Mouse (Mus musculus): ENCODE data around the gene Pla2g15. TPM values are rescaled to one million over a fixed set of nuclear protein-coding genes. Genes with fewer than 3 reads are reported as not detected.

Pla2g15 gene
- polyA plus RNA-seq, 1 experiment from 2014 or later: 6.5 TPM

GRCm38 (mm10) chr8:106123443-106123842 lies 26.8 kb upstream of the Pla2g15 start:
- Histone ChIP-seq H3K27me3 (ENCODE audit: control insufficient read depth, insufficient read depth, low read length) (no peaks in the 10 kb centered on the region), H3K27ac (replicated peaks; ENCODE audit: low read depth, low read length) (no peak overlapping the region), H3K4me2 (ENCODE audit: low read length) (no peak overlapping the region), H3K4me1 (ENCODE audit: control insufficient read depth, insufficient read depth, low read length) (no peaks in the 10 kb centered on the region), H3K4me3 (replicated peaks; ENCODE audit: low read depth, low read length) (no peak overlapping the region), H3K9me3 (ENCODE audit: control insufficient read depth, low read length) (no peaks in the 10 kb centered on the region), H3K36me3 (ENCODE audit: control insufficient read depth, insufficient read depth, low read length) (peaks cover 29% of the 10 kb centered on the region), H3K9ac (replicated peaks; ENCODE audit: low read length) (no peak overlapping the region)
- ATAC-seq (ENCODE audit: low FRiP score, low TSS enrichment) (no peak), DNase-seq (no peak)
- 80% methylated on average over 3 of the region's 3 CpGs for WGBS

- 100% methylated on average over 1 of the region's 1 CpGs for WGBS
- ATAC-seq (ENCODE audit: low FRiP score, low TSS enrichment): no peak
- no peaks in the 10 kb centered on the region for H3K27me3 ChIP-seq (ENCODE audit: control insufficient read depth, insufficient read depth, low read length)
Observed at GRCm38 (mm10) chr8:106126055-106126454, 24.1 kb upstream of the Pla2g15 start.

GRCm38 (mm10) chr8:106127054-106127453 lies 23.1 kb upstream of the Pla2g15 start:
- peaks cover 28% of the 10 kb centered on the region for H3K36me3 ChIP-seq (ENCODE audit: control insufficient read depth, insufficient read depth, low read length)
- DNase-seq (no peak), ATAC-seq (ENCODE audit: low FRiP score, low TSS enrichment) (no peak)
- no peak overlapping the region for H3K9ac ChIP-seq (replicated peaks; ENCODE audit: low read length)
- no peak overlapping the region for H3K4me2 ChIP-seq (ENCODE audit: low read length)
- H3K27me3 ChIP-seq (ENCODE audit: control insufficient read depth, insufficient read depth, low read length): no peaks in the 10 kb centered on the region
- H3K4me1 ChIP-seq (ENCODE audit: control insufficient read depth, insufficient read depth, low read length): no peaks in the 10 kb centered on the region
- no peaks in the 10 kb centered on the region for H3K9me3 ChIP-seq (ENCODE audit: control insufficient read depth, low read length)
- no peak overlapping the region for H3K27ac ChIP-seq (replicated peaks; ENCODE audit: low read depth, low read length)
- no peak overlapping the region for H3K4me3 ChIP-seq (replicated peaks; ENCODE audit: low read depth, low read length)
- WGBS: 81% methylated on average over 3 of the region's 3 CpGs

More at GRCm38 (mm10) chr8:106126055-106126454, 24.1 kb upstream of the Pla2g15 start:
- no peak overlapping the region for H3K27ac ChIP-seq (replicated peaks; ENCODE audit: low read depth, low read length)
- no peak overlapping the region for H3K4me2 ChIP-seq (ENCODE audit: low read length)
- peaks cover 30% of the 10 kb centered on the region for H3K36me3 ChIP-seq (ENCODE audit: control insufficient read depth, insufficient read depth, low read length)
- no peak overlapping the region for H3K4me3 ChIP-seq (replicated peaks; ENCODE audit: low read depth, low read length)
- no peak overlapping the region for H3K9ac ChIP-seq (replicated peaks; ENCODE audit: low read length)
- DNase-seq: no peak
- no peaks in the 10 kb centered on the region for H3K4me1 ChIP-seq (ENCODE audit: control insufficient read depth, insufficient read depth, low read length)
- H3K9me3 ChIP-seq (ENCODE audit: control insufficient read depth, low read length): no peaks in the 10 kb centered on the region

- no peak overlapping the region for H3K4me2 ChIP-seq (ENCODE audit: low read length)
- no peaks in the 10 kb centered on the region for H3K9me3 ChIP-seq (ENCODE audit: control insufficient read depth, low read length)
- 91% methylated on average over 10 of the region's 10 CpGs for WGBS
- H3K9ac ChIP-seq (replicated peaks; ENCODE audit: low read length): no peak overlapping the region
- H3K27me3 ChIP-seq (ENCODE audit: control insufficient read depth, insufficient read depth, low read length): no peaks in the 10 kb centered on the region
- peaks cover 35% of the 10 kb centered on the region for H3K36me3 ChIP-seq (ENCODE audit: control insufficient read depth, insufficient read depth, low read length)
- no peak for DNase-seq
- H3K27ac ChIP-seq (replicated peaks; ENCODE audit: low read depth, low read length): no peak overlapping the region
- no peak for ATAC-seq (ENCODE audit: low FRiP score, low TSS enrichment)
- no peaks in the 10 kb centered on the region for H3K4me1 ChIP-seq (ENCODE audit: control insufficient read depth, insufficient read depth, low read length)
- no peak overlapping the region for H3K4me3 ChIP-seq (replicated peaks; ENCODE audit: low read depth, low read length)
Observed at GRCm38 (mm10) chr8:106127882-106128410, 22.3 kb upstream of the Pla2g15 start.

- Histone ChIP-seq H3K4me3 (replicated peaks; ENCODE audit: low read depth, low read length) (no peak overlapping the region), H3K4me2 (ENCODE audit: low read length) (no peak overlapping the region), H3K27me3 (ENCODE audit: control insufficient read depth, insufficient read depth, low read length) (peaks cover 8% of the 10 kb centered on the region), H3K36me3 (ENCODE audit: control insufficient read depth, insufficient read depth, low read length) (peaks cover 37% of the 10 kb centered on the region), H3K9ac (replicated peaks; ENCODE audit: low read length) (no peak overlapping the region), H3K4me1 (ENCODE audit: control insufficient read depth, insufficient read depth, low read length) (no peaks in the 10 kb centered on the region), H3K9me3 (ENCODE audit: control insufficient read depth, low read length) (no peaks in the 10 kb centered on the region), H3K27ac (replicated peaks; ENCODE audit: low read depth, low read length) (no peak overlapping the region)
- no peak for DNase-seq
- ATAC-seq (ENCODE audit: low FRiP score, low TSS enrichment): no peak
Observed at GRCm38 (mm10) chr8:106129232-106129930, 20.8 kb upstream of the Pla2g15 start.

- Histone ChIP-seq H3K9ac (replicated peaks; ENCODE audit: low read length) (no peak overlapping the region), H3K4me3 (replicated peaks; ENCODE audit: low read depth, low read length) (no peak overlapping the region), H3K27ac (replicated peaks; ENCODE audit: low read depth, low read length) (no peak overlapping the region), H3K4me1 (ENCODE audit: control insufficient read depth, insufficient read depth, low read length) (no peaks in the 10 kb centered on the region), H3K36me3 (ENCODE audit: control insufficient read depth, insufficient read depth, low read length) (peaks cover 37% of the 10 kb centered on the region), H3K4me2 (ENCODE audit: low read length) (no peak overlapping the region), H3K9me3 (ENCODE audit: control insufficient read depth, low read length) (no peaks in the 10 kb centered on the region), H3K27me3 (ENCODE audit: control insufficient read depth, insufficient read depth, low read length) (peaks cover 15% of the 10 kb centered on the region)
- 91% methylated on average over 2 of the region's 2 CpGs for WGBS
- no peak for DNase-seq
- ATAC-seq (ENCODE audit: low FRiP score, low TSS enrichment): no peak
Observed at GRCm38 (mm10) chr8:106129997-106130396, 20.2 kb upstream of the Pla2g15 start.

GRCm38 (mm10) chr8:106130505-106130904 lies 19.7 kb upstream of the Pla2g15 start:
- Histone ChIP-seq H3K27ac (replicated peaks; ENCODE audit: low read depth, low read length) (no peak overlapping the region), H3K9ac (replicated peaks; ENCODE audit: low read length) (no peak overlapping the region), H3K27me3 (ENCODE audit: control insufficient read depth, insufficient read depth, low read length) (peaks cover 20% of the 10 kb centered on the region), H3K4me2 (ENCODE audit: low read length) (no peak overlapping the region), H3K4me1 (ENCODE audit: control insufficient read depth, insufficient read depth, low read length) (no peaks in the 10 kb centered on the region), H3K36me3 (ENCODE audit: control insufficient read depth, insufficient read depth, low read length) (peaks cover 37% of the 10 kb centered on the region), H3K4me3 (replicated peaks; ENCODE audit: low read depth, low read length) (no peak overlapping the region), H3K9me3 (ENCODE audit: control insufficient read depth, low read length) (no peaks in the 10 kb centered on the region)
- DNase-seq (no peak), ATAC-seq (ENCODE audit: low FRiP score, low TSS enrichment) (no peak)
- WGBS: 89% methylated on average over 2 of the region's 2 CpGs

- Histone ChIP-seq H3K4me2 (ENCODE audit: low read length) (no peak overlapping the region), H3K4me3 (replicated peaks; ENCODE audit: low read depth, low read length) (no peak overlapping the region), H3K27me3 (ENCODE audit: control insufficient read depth, insufficient read depth, low read length) (peaks cover 25% of the 10 kb centered on the region), H3K4me1 (ENCODE audit: control insufficient read depth, insufficient read depth, low read length) (peaks cover 4% of the 10 kb centered on the region), H3K27ac (replicated peaks; ENCODE audit: low read depth, low read length) (no peak overlapping the region), H3K9me3 (ENCODE audit: control insufficient read depth, low read length) (no peaks in the 10 kb centered on the region), H3K36me3 (ENCODE audit: control insufficient read depth, insufficient read depth, low read length) (peaks cover 37% of the 10 kb centered on the region), H3K9ac (replicated peaks; ENCODE audit: low read length) (no peak overlapping the region)
- 91% methylated on average over 4 of the region's 4 CpGs for WGBS
- ATAC-seq (ENCODE audit: low FRiP score, low TSS enrichment) (no peak), DNase-seq (no peak)
Observed at GRCm38 (mm10) chr8:106131021-106131420, 19.2 kb upstream of the Pla2g15 start.

Measured in midbrain, embryonic 14.5 days (tissue).